Mouse (Mus musculus): ENCODE measurements at regions not wholly inside any gene's neighbourhood (a gene's known extent, or its start where the extent isn't known, plus 50 kb on each side); places are given as distances from the start of the nearest gene placed in this dataset.

- TF ChIP-seq EP300 (optimal IDR thresholded peaks at IDR 0.05) (no peak), CTCF (IDR thresholded peaks at IDR 0.05; ENCODE audit: low read depth) (no peak)
These were observed 117.5 kb upstream of the Nav3 start for GRCm38 (mm10) chr10:110573530-110573929.
